Mouse (Mus musculus): ENCODE results near the gene Retnla. TPM values are rescaled to one million over a fixed set of nuclear protein-coding genes. Genes with fewer than 3 reads are reported as not detected.

The Retnla gene
- total RNA-seq, 2 experiments from 2014 or later = not detected

DNA sequence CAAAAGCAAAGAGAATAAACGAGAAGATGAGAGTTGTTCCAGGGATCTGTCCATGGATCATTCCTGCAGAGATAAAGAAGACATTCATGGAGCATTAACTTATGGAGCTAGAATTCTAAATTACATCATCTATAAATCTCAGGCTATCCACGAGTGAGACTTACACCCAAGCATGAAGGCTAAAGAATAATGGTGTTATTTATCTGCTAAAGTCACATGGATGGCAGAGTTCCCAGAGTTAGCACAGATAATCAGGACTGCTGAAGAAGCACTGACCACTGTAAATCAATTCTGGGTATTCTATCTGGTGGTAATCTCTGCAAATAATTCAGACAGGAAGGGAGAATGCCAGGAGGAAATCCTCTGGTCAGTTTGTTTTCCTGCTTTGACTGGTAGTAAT is 48.4 kb downstream of the Retnla start:
- no peak for DNase-seq
- intact Hi-C loops (cut with DNase I) = no loop called here

Other genes with a start within 250 kb of the Retnla start
- under 1 TPM; 0.08 to 0.44 TPM for gene Trat1, start 70.5 kb upstream of the Retnla start, total RNA-seq (2021)
- not detected for gene Retnlb, start 25.7 kb upstream of the Retnla start, total RNA-seq (2021)
- not detected for gene Retnlg, start 30.1 kb downstream of the Retnla start, total RNA-seq (2021)
- 100 to 1,000 TPM; 102 to 115 TPM for gene Dzip3, start 151.6 kb downstream of the Retnla start, total RNA-seq (2021)
- gene Cip2a, start 151.6 kb downstream of the Retnla start, total RNA-seq (2021) = 1 to 10 TPM; 6.3 to 8.9 TPM
- under 1 TPM; 0.20 to 0.22 TPM for gene Myh15, start 214.9 kb downstream of the Retnla start, total RNA-seq (2021)